Mouse (Mus musculus) ES-E14 (cell line): ENCODE results near the gene Adsl. TPM values are rescaled to one million over a fixed set of nuclear protein-coding genes. Genes with fewer than 3 reads are reported as not detected.

Source experiments
- DNase-seq: peaks from one replicate; pipeline ENCODE4 v3.0.0-alpha.2; 2013; ENCODE audit warnings: low read depth, low spot score
- H3K27ac ChIP-seq: 2 replicates; pipeline ENCODE4 v1.5.1; 2012; ENCODE audit warnings: low read depth, mild to moderate bottlenecking, low read length, moderate library complexity, mixed read lengths; ENCODE audit not compliant: poor library complexity, insufficient read depth, severe bottlenecking
- H3K36me3 ChIP-seq: 2 replicates; pipeline ENCODE4 v1.6.1; 2012; ENCODE audit warnings: mild to moderate bottlenecking, low read length, moderate library complexity, mixed read lengths; ENCODE audit not compliant: control insufficient read depth, poor library complexity, insufficient read depth, severe bottlenecking
- H3K4me1 ChIP-seq, 2 experiments: fragments of 150-350 bp in 1 of 2; sonication (generic) in 1 of 2; 2 replicates each; pipeline ENCODE4 v1.6.1; 2012; ENCODE audit warnings: low read length in 2 of 2, mild to moderate bottlenecking in 1 of 2, mixed read lengths in 1 of 2; ENCODE audit not compliant: control insufficient read depth in 2 of 2, insufficient read depth in 2 of 2, poor library complexity in 1 of 2
- H3K4me3 ChIP-seq, 2 experiments: fragments of 150-350 bp in 1 of 2; sonication (generic) in 1 of 2; 2 replicates each; pipeline ENCODE4 v1.5.1; 2012; ENCODE audit warnings: low read length in 2 of 2, low read depth in 1 of 2, mild to moderate bottlenecking in 1 of 2, mixed read lengths in 1 of 2; ENCODE audit not compliant: insufficient read depth in 1 of 2, poor library complexity in 1 of 2, severe bottlenecking in 1 of 2
- H3K9ac ChIP-seq: 2 replicates; pipeline ENCODE4 v1.6.1; 2012; ENCODE audit warnings: low read depth, mild to moderate bottlenecking, low read length, mixed read lengths; ENCODE audit not compliant: poor library complexity, insufficient read depth, severe bottlenecking
- H3K9me3 ChIP-seq: fragments of 150-350 bp; sonication (generic); 2 replicates; pipeline ENCODE4 v1.6.1; 2012; ENCODE audit warnings: low read depth, mild to moderate bottlenecking, low read length; ENCODE audit not compliant: control insufficient read depth, insufficient read depth
- CHD2 ChIP-seq: IDR thresholded peaks from 2 replicates; pipeline ENCODE4 v1.6.1; 2014; ENCODE audit warnings: mild to moderate bottlenecking, low read depth, low read length, inconsistent platforms
- HCFC1 ChIP-seq: IDR thresholded peaks from 2 replicates; pipeline ENCODE4 v1.6.1; 2012; ENCODE audit warnings: low read length, inconsistent platforms, borderline replicate concordance; ENCODE audit not compliant: insufficient read depth
- MAFK ChIP-seq: IDR thresholded peaks from 2 replicates; pipeline ENCODE4 v1.6.1; 2014; ENCODE audit warnings: mild to moderate bottlenecking, low read depth, low read length, inconsistent platforms; ENCODE audit not compliant: insufficient read depth
- ZC3H11A ChIP-seq: IDR thresholded peaks from 2 replicates; pipeline ENCODE4 v1.6.1; 2012; ENCODE audit warnings: low read depth, mild to moderate bottlenecking, inconsistent platforms, low read length, borderline replicate concordance
- ZNF384 ChIP-seq: IDR thresholded peaks from 2 replicates; pipeline ENCODE4 v1.6.1; 2012; ENCODE audit warnings: low read depth, low read length, inconsistent platforms
- in situ Hi-C, 2 experiments: fragments of 600-800 bp; cut with MboI; formaldehyde crosslinking; loops; one replicate each; pipeline ENCODE4 v1.15.1; 2025; ENCODE audit warnings: low sequenced_read_pairs in 2 of 2, inconsistent platforms in 1 of 2; ENCODE audit not compliant: unreplicated experiment in 2 of 2
- total RNA-seq: library from RNA; depleted of rRNA; stranded (reverse); fragments of 300-350 nt; gene quantifications from 2 replicates; pipeline ENCODE4 v1.2.3, GENCODE M21; 2012

Gene Adsl
- total RNA-seq, 1 experiment, result 166 TPM

GRCm38 (mm10) chr15:80977620-80978334 is 29.5 kb downstream of the Adsl start, which contains the start of gene Sgsm3:
Gene Sgsm3, plus strand, starts transcription at chr15:80977765.
- peaks cover 0 to 5% of the 10 kb centered on the region in 2 experiments; a peak in 1 of 4 replicates for H3K4me1 ChIP-seq
- TF ChIP-seq HCFC1 (peak; percentile 97), ZC3H11A (no peak), MAFK (no peak)
- in situ Hi-C loops, result no loop called here

GRCm38 (mm10) chr15:80979611-80980010 is 31.3 kb downstream of the Adsl start:
- in situ Hi-C loops, result no loop called here
- Histone ChIP-seq H3K4me3 (no peak overlapping the region), H3K9ac (no peak overlapping the region), H3K27ac (no peak overlapping the region), H3K36me3 (no peaks in the 10 kb centered on the region), H3K9me3 (no peaks in the 10 kb centered on the region), H3K4me1 (peaks cover 0 to 5% of the 10 kb centered on the region in 2 experiments; a peak in 1 of 4 replicates)
- no peak for DNase-seq
- TF ChIP-seq MAFK, result no peak
- no peak for TF ChIP-seq ZNF384
- TF ChIP-seq ZC3H11A, result no peak
- TF ChIP-seq CHD2, result no peak
- TF ChIP-seq HCFC1, result no peak

More at GRCm38 (mm10) chr15:80977620-80978334, 29.5 kb downstream of the Adsl start, which contains the start of gene Sgsm3:
- Histone ChIP-seq H3K36me3 (no peaks in the 10 kb centered on the region), H3K27ac (no peak within 1 kb of the TSS), H3K4me3 (peak within 1 kb of the TSS; percentile 76 to 98), H3K9ac (peak within 1 kb of the TSS; percentile 89), H3K9me3 (no peaks in the 10 kb centered on the region)
- DNase-seq, result peak; percentile 75

GRCm38 (mm10) chr15:80981176-80981575 is 32.9 kb downstream of the Adsl start:
- H3K9ac ChIP-seq, result no peak overlapping the region
- no peaks in the 10 kb centered on the region for H3K9me3 ChIP-seq
- peaks cover 0 to 5% of the 10 kb centered on the region in 2 experiments; a peak in 1 of 4 replicates for H3K4me1 ChIP-seq
- DNase-seq, result no peak
- no peak overlapping the region for H3K4me3 ChIP-seq
- in situ Hi-C loops, result no loop called here
- H3K27ac ChIP-seq, result no peak overlapping the region
- TF ChIP-seq ZC3H11A (no peak), ZNF384 (no peak), CHD2 (no peak), HCFC1 (no peak), MAFK (no peak)
- H3K36me3 ChIP-seq, result no peaks in the 10 kb centered on the region

- no peak overlapping the region for H3K4me3 ChIP-seq
- no peak for DNase-seq
- H3K9ac ChIP-seq, result no peak overlapping the region
- no peaks in the 10 kb centered on the region for H3K9me3 ChIP-seq
- in situ Hi-C loops, result no loop called here
- H3K36me3 ChIP-seq, result no peaks in the 10 kb centered on the region
- TF ChIP-seq ZNF384, result no peak
- no peak for TF ChIP-seq ZC3H11A
- no peak for TF ChIP-seq CHD2
- TF ChIP-seq HCFC1, result no peak
- TF ChIP-seq MAFK, result no peak
- H3K4me1 ChIP-seq, result no peaks in the 10 kb centered on the region; a peak in 1 of 4 replicates
- H3K27ac ChIP-seq, result no peak overlapping the region
Measured at GRCm38 (mm10) chr15:80983264-80983663, 35.0 kb downstream of the Adsl start.
